Mouse (Mus musculus) G1E (cell line): Measurements from ENCODE around the gene Clic4. TPM values are rescaled to one million over a fixed set of nuclear protein-coding genes. Genes with fewer than 3 reads are reported as not detected.

Source experiments
- ATAC-seq: 2 replicates; pipeline ENCODE4 v1.8.0; 2016; ENCODE audit warnings: mild to moderate bottlenecking; ENCODE audit not compliant: insufficient number of reproducible peaks, poor library complexity, low FRiP score, severe bottlenecking; ENCODE audit errors: extremely low read depth
- DNase-seq: peaks from one replicate; pipeline ENCODE4 v3.0.0; 2012; ENCODE audit warnings: low spot score
- H3K27me3 ChIP-seq: 2 replicates; pipeline ENCODE4 v1.6.1; 2012; ENCODE audit warnings: mild to moderate bottlenecking, low read length, inconsistent platforms; ENCODE audit not compliant: insufficient read depth
- H3K36me3 ChIP-seq: replicated peaks from 2 replicates; pipeline ENCODE3; 2012; ENCODE audit warnings: mild to moderate bottlenecking, inconsistent platforms
- H3K4me1 ChIP-seq: 2 replicates; pipeline ENCODE4 v1.6.1; 2012; ENCODE audit warnings: low read depth, low read length, inconsistent platforms, mixed read lengths; ENCODE audit not compliant: insufficient read depth
- H3K4me3 ChIP-seq: 2 replicates; pipeline ENCODE4 v1.5.1; 2012; ENCODE audit warnings: low read depth, mild to moderate bottlenecking, inconsistent platforms, low read length, moderate library complexity, mixed read lengths
- H3K9me3 ChIP-seq: replicated peaks from 2 replicates; pipeline ENCODE4 v1.6.1; 2012; ENCODE audit warnings: inconsistent platforms
- CTCF ChIP-seq: IDR thresholded peaks from 2 replicates; pipeline ENCODE4 v1.5.1; 2012; ENCODE audit warnings: low read depth, low read length, inconsistent platforms, mixed read lengths
- GATA1 ChIP-seq: IDR thresholded peaks from 2 replicates; pipeline ENCODE4 v1.6.1; 2012; ENCODE audit warnings: borderline replicate concordance, low read length, inconsistent platforms, mixed read lengths
- GATA2 ChIP-seq: IDR thresholded peaks from 2 replicates; pipeline ENCODE4 v1.6.1; 2012; ENCODE audit warnings: low read depth, low read length, inconsistent platforms, borderline replicate concordance
- POLR2AphosphoS5 ChIP-seq: IDR thresholded peaks from 2 replicates; pipeline ENCODE4 v1.6.1; 2012; ENCODE audit warnings: low read depth, low read length, inconsistent platforms; ENCODE audit not compliant: insufficient replicate concordance
- TAL1 ChIP-seq: conservative IDR thresholded peaks from 2 replicates; pipeline ENCODE4 v1.6.1; 2012; ENCODE audit warnings: low read depth, low read length, inconsistent platforms, mixed read lengths
- polyA plus RNA-seq: library from polyadenylated mRNA; stranded (reverse); fragments of >175 nt; gene quantifications from 2 replicates; pipeline ENCODE4 v1.2.3, GENCODE M21; 2012
- total RNA-seq, 2 experiments: library from RNA; stranded (forward) in 1 of 2; stranded (reverse) in 1 of 2; fragments of 200-1000 nt in 1 of 2; fragments of >200 nt in 1 of 2; fragmentation: Nextera tagmentation in 1 of 2; gene quantifications; 2 replicates each; pipeline ENCODE4 v1.2.3; 2014 to 2017

Gene Clic4
- total and polyA plus RNA-seq, 3 experiments = 38.1 to 176 (median 125) TPM

GRCm38 (mm10) chr4:135167816-135168527 is 104.6 kb downstream of the Clic4 start:
- Histone ChIP-seq H3K4me1 (peaks cover 12% of the 10 kb centered on the region), H3K36me3 (no peaks in the 10 kb centered on the region), H3K27me3 (peaks cover 86% of the 10 kb centered on the region), H3K9me3 (peaks cover 5% of the 10 kb centered on the region; the same call in 1 of the 2 replicates), H3K4me3 (no peak overlapping the region)
- ATAC-seq (no peak), DNase-seq (no peak)
- no peak for TF ChIP-seq CTCF
- no peak for TF ChIP-seq GATA1
- TF ChIP-seq POLR2AphosphoS5 = no peak
- no peak for TF ChIP-seq TAL1
- TF ChIP-seq GATA2 = no peak

- DNase-seq = no peak
- TF ChIP-seq GATA1 = no peak
- TF ChIP-seq TAL1 = no peak
- TF ChIP-seq GATA2 = no peak
- no peak for TF ChIP-seq CTCF
- TF ChIP-seq POLR2AphosphoS5 = no peak
- Histone ChIP-seq H3K4me1 (peaks cover 12% of the 10 kb centered on the region), H3K27me3 (peaks cover 73% of the 10 kb centered on the region), H3K36me3 (no peaks in the 10 kb centered on the region), H3K9me3 (peaks cover 5% of the 10 kb centered on the region; the same call in 1 of the 2 replicates), H3K4me3 (no peak overlapping the region)
- ATAC-seq = no peak
Observed at GRCm38 (mm10) chr4:135166413-135167225, 106.0 kb downstream of the Clic4 start.

- H3K4me1 ChIP-seq = peaks cover 12% of the 10 kb centered on the region
- DNase-seq = no peak
- peaks cover 66% of the 10 kb centered on the region for H3K27me3 ChIP-seq
- H3K9me3 ChIP-seq = peaks cover 5% of the 10 kb centered on the region; the same call in 1 of the 2 replicates
- H3K36me3 ChIP-seq = no peaks in the 10 kb centered on the region
- H3K4me3 ChIP-seq = no peak overlapping the region
- TF ChIP-seq GATA1 = no peak
- no peak for TF ChIP-seq POLR2AphosphoS5
- TF ChIP-seq GATA2 = no peak
- no peak for TF ChIP-seq CTCF
- no peak for TF ChIP-seq TAL1
- no peak for ATAC-seq
Observed at GRCm38 (mm10) chr4:135165761-135166160, 106.9 kb downstream of the Clic4 start.

Other genes with a start within 250 kb of the Clic4 start
- gene Runx3, start 152.2 kb downstream of the Clic4 start, total RNA-seq (2014; fragmentation: Nextera tagmentation) = not detected in 2 replicates
- gene Runx3, start 152.2 kb downstream of the Clic4 start, total RNA-seq (2017) = 0.06 and 0.55 TPM in 2 replicates
- gene Runx3, start 152.2 kb downstream of the Clic4 start, polyA plus RNA-seq = 0.05 and 0.06 TPM in 2 replicates
- gene Srrm1, start 80.5 kb upstream of the Clic4 start, total RNA-seq (2014; fragmentation: Nextera tagmentation) = 565 and 602 TPM in 2 replicates
- 76.2 and 98.8 TPM in 2 replicates for gene Srrm1, start 80.5 kb upstream of the Clic4 start, total RNA-seq (2017)
- gene Srrm1, start 80.5 kb upstream of the Clic4 start, polyA plus RNA-seq = 612 and 700 TPM in 2 replicates
- not detected in 2 replicates for gene Ncmap, start 125.4 kb upstream of the Clic4 start, total RNA-seq (2014; fragmentation: Nextera tagmentation)
- not detected in 2 replicates for gene Ncmap, start 125.4 kb upstream of the Clic4 start, total RNA-seq (2017)
- 0.43 TPM in 1 of 2 replicates, not detected in the other for gene Ncmap, start 125.4 kb upstream of the Clic4 start, polyA plus RNA-seq
- gene Rcan3, start 161.0 kb upstream of the Clic4 start, total RNA-seq (2014; fragmentation: Nextera tagmentation) = 10.6 and 13.2 TPM in 2 replicates
- gene Rcan3, start 161.0 kb upstream of the Clic4 start, total RNA-seq (2017) = 7.8 and 8.6 TPM in 2 replicates
- gene Rcan3, start 161.0 kb upstream of the Clic4 start, polyA plus RNA-seq = 20.1 and 26.2 TPM in 2 replicates
- gene Stpg1, start 222.0 kb upstream of the Clic4 start, total RNA-seq (2014; fragmentation: Nextera tagmentation) = not detected in 2 replicates
- gene Stpg1, start 222.0 kb upstream of the Clic4 start, total RNA-seq (2017) = 0.44 TPM in 1 of 2 replicates, not detected in the other
- gene Stpg1, start 222.0 kb upstream of the Clic4 start, polyA plus RNA-seq = not detected in 2 replicates
- 12.1 and 13.9 TPM in 2 replicates for gene Nipal3, start 222.2 kb upstream of the Clic4 start, total RNA-seq (2014; fragmentation: Nextera tagmentation)
- 9.8 and 15.1 TPM in 2 replicates for gene Nipal3, start 222.2 kb upstream of the Clic4 start, total RNA-seq (2017)
- gene Nipal3, start 222.2 kb upstream of the Clic4 start, polyA plus RNA-seq = 13.7 and 27.7 TPM in 2 replicates